Mouse (Mus musculus) midbrain, embryonic 11.5 days (tissue): ENCODE data around the gene Vash1. TPM values are rescaled to one million over a fixed set of nuclear protein-coding genes. Genes with fewer than 3 reads are reported as not detected.

Experiments used
- ATAC-seq: fragments of 200-750 bp; cut with Nextera tagmentation; 2 replicates; pipeline ENCODE4 v1.8.0; 2017; ENCODE audit warnings: moderate TSS enrichment, moderate library complexity; ENCODE audit not compliant: low FRiP score
- DNase-seq: peaks from one replicate; pipeline ENCODE4 v3.0.0; 2015; ENCODE audit warnings: low spot score; ENCODE audit errors: missing footprints
- H3K27ac ChIP-seq: fragments of 300-500 bp; sonication (generic); 2 replicates; pipeline ENCODE4 v1.5.1; 2014; ENCODE audit warnings: low read depth, low read length
- H3K27me3 ChIP-seq: fragments of 300-500 bp; sonication (generic); 2 replicates; pipeline ENCODE4 v1.6.1; 2014; ENCODE audit warnings: mild to moderate bottlenecking, low read length, moderate library complexity, mixed read lengths; ENCODE audit not compliant: control insufficient read depth, insufficient read depth
- H3K36me3 ChIP-seq: fragments of 300-500 bp; sonication (generic); 2 replicates; pipeline ENCODE4 v1.6.1; 2014; ENCODE audit warnings: mild to moderate bottlenecking, low read length, moderate library complexity, mixed read lengths; ENCODE audit not compliant: control insufficient read depth, insufficient read depth
- H3K4me1 ChIP-seq: fragments of 300-500 bp; sonication (generic); 2 replicates; pipeline ENCODE4 v1.6.1; 2014; ENCODE audit warnings: low read length; ENCODE audit not compliant: control insufficient read depth, insufficient read depth
- H3K4me2 ChIP-seq: fragments of 300-500 bp; sonication (generic); 2 replicates; pipeline ENCODE4 v1.6.1; 2014; ENCODE audit warnings: mild to moderate bottlenecking, moderate library complexity
- H3K4me3 ChIP-seq: fragments of 300-500 bp; sonication (generic); 2 replicates; pipeline ENCODE4 v1.5.1; 2014; ENCODE audit warnings: low read depth, low read length
- H3K9ac ChIP-seq: fragments of 300-500 bp; sonication (generic); 2 replicates; pipeline ENCODE4 v1.6.1; 2014; ENCODE audit warnings: low read length
- H3K9me3 ChIP-seq: fragments of 300-500 bp; sonication (generic); 2 replicates; pipeline ENCODE4 v1.6.1; 2016; ENCODE audit warnings: low read length; ENCODE audit not compliant: control insufficient read depth
- WGBS: fragments of 180-500 bp; shearing (Covaris S2); extraction: QIAGEN DNeasy Blood & Tissue Kit; methylation state at CpG from one replicate; pipeline ENCODE4 v1.1.7; 2014; 5-methylcytosine and 5-hydroxymethylcytosine counted together
- polyA plus RNA-seq: library from polyadenylated mRNA; unstranded; fragments of >200 nt; fragmentation: Nextera tagmentation; extraction: Ambion mirVana; gene quantifications from 2 replicates; pipeline ENCODE4 v1.2.1, GENCODE M21; 2014

The Vash1 gene
- polyA plus RNA-seq: 21.7 and 22.7 TPM in 2 replicates

GRCm38 (mm10) chr12:86678591-86679545 is at the start of gene Vash1:
Gene Vash1 (plus strand): TSS chr12:86678700.
- ATAC-seq: peak; percentile 83
- Histone ChIP-seq H3K9me3 (no peaks in the 10 kb centered on the region), H3K4me2 (peak within 1 kb of the TSS; percentile 75), H3K4me1 (peaks cover 18% of the 10 kb centered on the region), H3K4me3 (peak within 1 kb of the TSS; percentile 55), H3K27ac (peak within 1 kb of the TSS; percentile 91), H3K27me3 (no peaks in the 10 kb centered on the region), H3K36me3 (no peaks in the 10 kb centered on the region), H3K9ac (peak within 1 kb of the TSS; percentile 92)
- under 1% methylated on average over 85 of the region's 94 CpGs for WGBS
- DNase-seq: peak; percentile 98

DNA sequence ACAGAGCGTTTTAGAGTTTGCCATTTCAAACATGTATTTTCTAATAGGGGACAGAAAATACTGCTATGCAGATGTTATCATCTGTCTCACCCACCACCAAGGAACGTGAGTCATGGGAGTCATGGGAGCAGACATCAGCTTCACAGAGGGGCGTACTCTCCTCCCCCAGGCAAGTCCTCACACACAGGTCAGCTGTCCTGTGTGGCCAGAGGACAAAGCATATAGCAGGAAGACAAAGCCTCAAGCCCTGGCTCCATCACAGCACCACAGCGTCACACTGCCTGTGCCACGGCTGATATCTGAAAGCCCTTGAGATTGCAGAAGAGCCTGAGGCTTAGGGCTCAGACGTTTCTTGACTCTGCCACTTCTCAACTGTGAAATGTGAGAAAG is 49.7 kb upstream of the Vash1 start:
- no peaks in the 10 kb centered on the region for H3K36me3 ChIP-seq
- 74% methylated on average over 6 of the region's 6 CpGs for WGBS
- H3K27ac ChIP-seq: no peak overlapping the region

DNA sequence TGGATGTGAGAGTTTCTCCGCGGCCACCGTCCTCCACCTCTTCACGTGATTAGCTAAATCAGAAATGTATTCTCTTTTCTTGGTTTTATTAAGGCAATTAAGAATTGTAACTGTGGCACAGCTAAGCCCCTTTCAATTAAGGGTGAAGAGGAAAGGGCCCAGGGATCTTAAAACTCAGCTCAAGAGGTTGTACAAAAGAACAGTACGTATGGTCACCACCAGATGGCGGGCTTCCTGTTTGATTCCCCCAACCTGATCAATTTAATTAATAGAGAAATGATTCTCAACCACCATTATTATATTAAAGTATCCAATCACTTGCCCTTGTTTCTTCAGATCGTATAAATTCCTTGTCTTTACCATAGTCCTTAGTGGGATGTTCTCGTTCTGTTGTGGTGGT is 36.7 kb upstream of the Vash1 start:
- Histone ChIP-seq H3K4me1 (peaks cover 10% of the 10 kb centered on the region; the same call in 1 of the 2 replicates), H3K9ac (no peak overlapping the region), H3K4me3 (no peak overlapping the region), H3K4me2 (no peak overlapping the region), H3K27ac (no peak overlapping the region), H3K36me3 (no peaks in the 10 kb centered on the region), H3K27me3 (no peaks in the 10 kb centered on the region), H3K9me3 (no peaks in the 10 kb centered on the region)
- DNase-seq (peak; percentile 89), ATAC-seq (no peak)
- 37% methylated on average over 8 of the region's 8 CpGs for WGBS

More for the DNA sequence above, 49.7 kb upstream of the Vash1 start:
- no peaks in the 10 kb centered on the region for H3K4me1 ChIP-seq
- no peak for DNase-seq
- H3K4me3 ChIP-seq: no peak overlapping the region
- no peaks in the 10 kb centered on the region for H3K9me3 ChIP-seq
- H3K9ac ChIP-seq: no peak overlapping the region
- no peak for ATAC-seq
- no peaks in the 10 kb centered on the region for H3K27me3 ChIP-seq
- H3K4me2 ChIP-seq: no peak overlapping the region

DNA sequence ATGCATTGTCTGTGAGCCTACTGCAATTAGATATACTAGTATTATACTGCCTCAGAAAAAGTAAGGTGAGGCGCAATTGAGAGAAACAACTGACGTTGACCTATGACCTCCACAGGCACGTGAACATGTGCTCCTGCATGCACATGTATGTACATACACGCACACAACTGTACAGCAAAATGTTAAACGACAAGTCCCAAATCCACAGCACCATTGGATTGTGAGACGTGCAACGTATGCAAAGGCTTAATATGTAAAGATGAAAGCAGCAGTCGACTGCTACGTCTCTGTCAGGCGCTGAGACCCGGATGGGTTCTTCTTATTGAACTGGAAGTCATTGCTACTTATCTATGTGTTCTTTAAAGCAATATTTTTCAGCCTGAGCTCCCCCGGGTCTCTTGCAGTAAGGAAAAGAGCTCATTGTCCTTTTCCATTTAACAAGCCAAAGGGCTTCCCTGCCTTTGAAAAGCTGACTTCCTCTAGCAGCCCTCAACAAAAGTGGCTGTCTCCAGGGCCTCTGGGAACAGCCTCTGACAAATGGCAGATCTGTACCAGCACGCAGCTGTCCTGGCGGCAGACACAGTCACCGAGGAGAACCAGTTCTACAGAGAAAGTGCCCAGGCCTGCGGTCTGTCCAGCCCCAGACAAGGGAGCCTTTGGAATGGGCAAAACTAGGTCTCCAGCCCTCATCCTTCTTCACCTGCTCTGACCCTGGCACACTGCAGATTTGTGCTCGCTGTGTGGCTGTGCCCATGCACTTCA is 33.8 kb upstream of the Vash1 start:
- Histone ChIP-seq H3K4me3 (no peak overlapping the region), H3K27ac (peak overlapping the region; percentile 28; the same call in 1 of the 2 replicates), H3K9ac (no peak overlapping the region), H3K4me1 (peaks cover 10% of the 10 kb centered on the region; the same call in 1 of the 2 replicates), H3K4me2 (no peak overlapping the region), H3K36me3 (no peaks in the 10 kb centered on the region), H3K9me3 (no peaks in the 10 kb centered on the region), H3K27me3 (no peaks in the 10 kb centered on the region)
- DNase-seq (peak; percentile 80), ATAC-seq (0 out of 2 replicates have a peak, but pooled peaks have one; percentile 27)
- 68% methylated on average over 17 of the region's 17 CpGs for WGBS

DNA sequence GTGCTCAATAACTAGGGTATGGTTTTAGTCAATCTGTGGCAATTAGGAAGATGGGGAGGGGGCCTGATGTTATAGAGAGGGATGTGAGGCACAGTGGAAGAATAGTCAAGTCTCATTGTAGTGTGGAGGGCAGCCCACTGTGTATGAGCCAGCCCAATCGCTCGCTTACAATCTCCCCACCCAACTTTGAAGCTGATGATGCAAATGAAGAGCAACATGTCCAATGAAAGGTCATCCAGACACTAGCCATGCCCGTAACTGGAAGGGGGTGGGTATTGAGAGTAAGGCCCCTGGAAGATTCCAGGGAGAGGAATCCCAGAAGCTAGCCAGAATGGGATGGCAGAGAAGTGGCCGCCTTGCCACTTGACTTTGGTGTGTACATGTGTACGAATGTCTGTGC is 33.0 kb upstream of the Vash1 start:
- no peaks in the 10 kb centered on the region for H3K36me3 ChIP-seq
- H3K4me1 ChIP-seq: peaks cover 10% of the 10 kb centered on the region; the same call in 1 of the 2 replicates
- H3K4me3 ChIP-seq: no peak overlapping the region
- 94% methylated on average over 5 of the region's 5 CpGs for WGBS
- H3K9me3 ChIP-seq: no peaks in the 10 kb centered on the region
- no peak overlapping the region for H3K27ac ChIP-seq
- no peak overlapping the region for H3K4me2 ChIP-seq
- H3K9ac ChIP-seq: no peak overlapping the region
- ATAC-seq (no peak; the same call in 1 of the 2 replicates), DNase-seq (peak; percentile 72)
- H3K27me3 ChIP-seq: no peaks in the 10 kb centered on the region

GRCm38 (mm10) chr12:86646831-86647230 is 31.7 kb upstream of the Vash1 start:
- H3K4me3 ChIP-seq: no peak overlapping the region
- H3K9ac ChIP-seq: no peak overlapping the region
- WGBS: 66% methylated on average over 9 of the region's 9 CpGs
- H3K36me3 ChIP-seq: no peaks in the 10 kb centered on the region
- ATAC-seq: no peak
- no peak overlapping the region for H3K27ac ChIP-seq
- peak; percentile 54 for DNase-seq
- no peaks in the 10 kb centered on the region for H3K9me3 ChIP-seq
- H3K27me3 ChIP-seq: no peaks in the 10 kb centered on the region
- peaks cover 10% of the 10 kb centered on the region; the same call in 1 of the 2 replicates for H3K4me1 ChIP-seq
- no peak overlapping the region for H3K4me2 ChIP-seq

DNA sequence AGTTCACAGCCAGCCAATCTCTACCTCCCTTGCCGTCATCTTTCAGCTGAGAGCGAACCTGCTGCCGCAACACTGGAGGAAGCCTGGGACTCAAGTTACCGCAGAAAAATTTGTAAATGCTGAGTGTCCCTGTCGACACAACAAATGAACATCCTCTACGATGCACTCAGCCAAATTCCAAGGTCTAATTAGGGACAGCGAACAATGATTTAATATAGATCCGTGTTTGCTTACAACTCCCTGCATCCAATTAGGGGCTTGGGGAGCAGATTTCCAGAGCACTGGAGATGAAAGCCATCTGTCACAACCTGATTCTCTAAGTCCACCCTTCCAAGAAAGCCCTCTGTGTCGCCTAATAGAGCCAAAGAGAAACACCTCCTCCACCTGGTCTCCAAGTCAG is 31.2 kb upstream of the Vash1 start:
- no peak for ATAC-seq
- Histone ChIP-seq H3K4me1 (peaks cover 10% of the 10 kb centered on the region; the same call in 1 of the 2 replicates), H3K9me3 (no peaks in the 10 kb centered on the region), H3K4me2 (no peak overlapping the region), H3K27me3 (no peaks in the 10 kb centered on the region), H3K27ac (no peak overlapping the region), H3K4me3 (no peak overlapping the region), H3K36me3 (no peaks in the 10 kb centered on the region), H3K9ac (no peak overlapping the region)
- WGBS: 63% methylated on average over 9 of the region's 9 CpGs
- DNase-seq: peak; percentile 64

DNA sequence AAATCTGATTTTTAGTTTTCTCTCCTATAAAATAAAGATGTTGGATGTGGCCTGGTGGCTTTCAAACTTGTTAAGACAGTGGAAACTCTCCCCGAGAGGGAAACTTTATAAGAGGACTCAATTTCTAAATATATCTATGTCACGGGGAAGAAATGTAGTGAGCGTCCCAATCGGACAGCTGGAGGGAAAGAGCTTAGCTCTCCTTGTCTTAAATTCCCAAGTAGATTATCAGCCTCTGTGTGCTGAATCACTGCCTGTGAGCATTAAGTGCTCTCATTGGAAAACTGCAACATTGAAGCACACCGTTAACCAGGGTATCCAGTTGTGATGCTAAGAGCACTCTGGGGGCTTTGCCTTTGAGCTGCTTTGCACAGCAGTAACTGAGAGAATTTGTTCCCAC is 30.8 kb upstream of the Vash1 start:
- no peaks in the 10 kb centered on the region for H3K36me3 ChIP-seq
- no peak overlapping the region for H3K27ac ChIP-seq
- H3K9me3 ChIP-seq: no peaks in the 10 kb centered on the region
- H3K27me3 ChIP-seq: no peaks in the 10 kb centered on the region
- no peak overlapping the region for H3K4me3 ChIP-seq
- peak; percentile 86 for DNase-seq
- WGBS: 75% methylated on average over 5 of the region's 5 CpGs
- no peak overlapping the region for H3K9ac ChIP-seq
- peaks cover 10% of the 10 kb centered on the region; the same call in 1 of the 2 replicates for H3K4me1 ChIP-seq
- no peak for ATAC-seq
- H3K4me2 ChIP-seq: no peak overlapping the region
